Mouse (Mus musculus): ENCODE data around the gene Il17rc. TPM values are rescaled to one million over a fixed set of nuclear protein-coding genes. Genes with fewer than 3 reads are reported as not detected.

Il17rc gene
- polyA plus RNA-seq, 1 experiment: 10.9 TPM

GRCm38 (mm10) chr6:113489410-113489809 is 18.2 kb downstream of the Il17rc start:
- TF ChIP-seq CTCF (IDR thresholded peaks at IDR 0.05; ENCODE audit: extremely low read depth, insufficient read depth, insufficient read length, insufficient replicate concordance) (no peak), POLR2A (IDR thresholded peaks at IDR 0.05; ENCODE audit: low read depth, low read length) (no peak)
- Histone ChIP-seq H3K27me3 (ENCODE audit: control insufficient read depth, insufficient read depth, low read length) (no peaks in the 10 kb centered on the region), H3K27ac (ENCODE audit: insufficient read depth, low read length) (no peak overlapping the region), H3K36me3 (ENCODE audit: control insufficient read depth, insufficient read depth, low read length) (peaks cover 2% of the 10 kb centered on the region; the same call in 1 of the 2 replicates), H3K4me3 (ENCODE audit: extremely low read depth, insufficient read depth, insufficient read length) (no peak overlapping the region), H3K4me1 (ENCODE audit: control insufficient read depth, insufficient read depth, insufficient read length) (no peaks in the 10 kb centered on the region; the same call in 1 of the 2 replicates)
- no peak for DNase-seq (ENCODE audit: low read depth in 1 of 2, low spot score in 2 of 2)
- WGBS: 96% methylated on average over 14 of the region's 14 CpGs

GRCm38 (mm10) chr6:113492101-113492864 is 21.1 kb downstream of the Il17rc start:
- H3K27me3 ChIP-seq (ENCODE audit: control insufficient read depth, insufficient read depth, low read length): no peaks in the 10 kb centered on the region
- WGBS: 93% methylated on average over 24 of the region's 24 CpGs
- DNase-seq (ENCODE audit: low read depth in 1 of 2, low spot score in 2 of 2): no peak
- TF ChIP-seq POLR2A (IDR thresholded peaks at IDR 0.05; ENCODE audit: low read depth, low read length): no peak
- TF ChIP-seq CTCF (IDR thresholded peaks at IDR 0.05; ENCODE audit: extremely low read depth, insufficient read depth, insufficient read length, insufficient replicate concordance): no peak
- no peak overlapping the region for H3K27ac ChIP-seq (ENCODE audit: insufficient read depth, low read length)
- H3K36me3 ChIP-seq (ENCODE audit: control insufficient read depth, insufficient read depth, low read length): peaks cover 2% of the 10 kb centered on the region; the same call in 1 of the 2 replicates
- peaks cover 8% of the 10 kb centered on the region for H3K4me1 ChIP-seq (ENCODE audit: control insufficient read depth, insufficient read depth, insufficient read length)
- no peak overlapping the region for H3K4me3 ChIP-seq (ENCODE audit: extremely low read depth, insufficient read depth, insufficient read length)

GRCm38 (mm10) chr6:113494258-113494788 is 23.1 kb downstream of the Il17rc start:
- peak overlapping the region; percentile 55 for H3K4me3 ChIP-seq (ENCODE audit: extremely low read depth, insufficient read depth, insufficient read length)
- peaks cover 8% of the 10 kb centered on the region for H3K4me1 ChIP-seq (ENCODE audit: control insufficient read depth, insufficient read depth, insufficient read length)
- 2% methylated on average over 53 of the region's 54 CpGs for WGBS
- peak overlapping the region; percentile 66 for H3K27ac ChIP-seq (ENCODE audit: insufficient read depth, low read length)
- H3K36me3 ChIP-seq (ENCODE audit: control insufficient read depth, insufficient read depth, low read length): no peaks in the 10 kb centered on the region
- peak; percentile 76 to 84 for DNase-seq (ENCODE audit: low read depth in 1 of 2, low spot score in 2 of 2)
- TF ChIP-seq POLR2A (IDR thresholded peaks at IDR 0.05; ENCODE audit: low read depth, low read length) (peak; percentile 5), CTCF (IDR thresholded peaks at IDR 0.05; ENCODE audit: extremely low read depth, insufficient read depth, insufficient read length, insufficient replicate concordance) (peak; percentile 87)
- no peaks in the 10 kb centered on the region for H3K27me3 ChIP-seq (ENCODE audit: control insufficient read depth, insufficient read depth, low read length)

- no peak for DNase-seq (ENCODE audit: low read depth in 1 of 2, low spot score in 2 of 2)
- WGBS: 61% methylated on average over 28 of the region's 28 CpGs
- no peaks in the 10 kb centered on the region for H3K36me3 ChIP-seq (ENCODE audit: control insufficient read depth, insufficient read depth, low read length)
- H3K4me3 ChIP-seq (ENCODE audit: extremely low read depth, insufficient read depth, insufficient read length): peak overlapping the region; percentile 55; the same call in 1 of the 2 replicates
- H3K27me3 ChIP-seq (ENCODE audit: control insufficient read depth, insufficient read depth, low read length): no peaks in the 10 kb centered on the region
- TF ChIP-seq CTCF (IDR thresholded peaks at IDR 0.05; ENCODE audit: extremely low read depth, insufficient read depth, insufficient read length, insufficient replicate concordance) (no peak), POLR2A (IDR thresholded peaks at IDR 0.05; ENCODE audit: low read depth, low read length) (no peak)
- H3K27ac ChIP-seq (ENCODE audit: insufficient read depth, low read length): peak overlapping the region; percentile 44
- peaks cover 8% of the 10 kb centered on the region for H3K4me1 ChIP-seq (ENCODE audit: control insufficient read depth, insufficient read depth, insufficient read length)
Observed at GRCm38 (mm10) chr6:113495071-113495675, 23.9 kb downstream of the Il17rc start.

GRCm38 (mm10) chr6:113499346-113499745 is 28.1 kb downstream of the Il17rc start:
- no peak for DNase-seq (ENCODE audit: low read depth in 1 of 2, low spot score in 2 of 2)
- Histone ChIP-seq H3K27me3 (ENCODE audit: control insufficient read depth, insufficient read depth, low read length) (no peaks in the 10 kb centered on the region), H3K4me3 (ENCODE audit: extremely low read depth, insufficient read depth, insufficient read length) (no peak overlapping the region), H3K4me1 (ENCODE audit: control insufficient read depth, insufficient read depth, insufficient read length) (peaks cover 8% of the 10 kb centered on the region), H3K27ac (ENCODE audit: insufficient read depth, low read length) (peak overlapping the region; percentile 15; the same call in 1 of the 2 replicates), H3K36me3 (ENCODE audit: control insufficient read depth, insufficient read depth, low read length) (no peaks in the 10 kb centered on the region)
- 25% methylated on average over 6 of the region's 6 CpGs for WGBS
- TF ChIP-seq CTCF (IDR thresholded peaks at IDR 0.05; ENCODE audit: extremely low read depth, insufficient read depth, insufficient read length, insufficient replicate concordance) (no peak), POLR2A (IDR thresholded peaks at IDR 0.05; ENCODE audit: low read depth, low read length) (no peak)

- H3K27me3 ChIP-seq (ENCODE audit: control insufficient read depth, insufficient read depth, low read length): no peaks in the 10 kb centered on the region
- 38% methylated on average over 32 of the region's 32 CpGs for WGBS
- TF ChIP-seq POLR2A (IDR thresholded peaks at IDR 0.05; ENCODE audit: low read depth, low read length): no peak
- TF ChIP-seq CTCF (IDR thresholded peaks at IDR 0.05; ENCODE audit: extremely low read depth, insufficient read depth, insufficient read length, insufficient replicate concordance): no peak
- no peaks in the 10 kb centered on the region for H3K36me3 ChIP-seq (ENCODE audit: control insufficient read depth, insufficient read depth, low read length)
- no peaks in the 10 kb centered on the region; the same call in none of the 2 replicates for H3K4me1 ChIP-seq (ENCODE audit: control insufficient read depth, insufficient read depth, insufficient read length)
- no peak for DNase-seq (ENCODE audit: low read depth in 1 of 2, low spot score in 2 of 2)
- no peak within 1 kb of the TSS for H3K4me3 ChIP-seq (ENCODE audit: extremely low read depth, insufficient read depth, insufficient read length)
- no peak within 1 kb of the TSS for H3K27ac ChIP-seq (ENCODE audit: insufficient read depth, low read length)
Observed at GRCm38 (mm10) chr6:113501388-113502084, 30.3 kb downstream of the Il17rc start, which contains the start of gene Prrt3. Gene Prrt3 (minus strand): TSS chr6:113501931.
